In genomic region chr7:55928649-55929048, GRCm38 (mm10) we compare ENCODE assay signal across 26 mouse cellular contexts. TPM values are rescaled to one million over a fixed set of nuclear protein-coding genes. Genes with fewer than 3 reads are reported as not detected.
DNase-seq lines count a peak whose midpoint lies in the region; ATAC-seq and TF ChIP-seq lines count a peak whose summit lies in the region.
"Had no signal": no experiment of that assay in that cellular context is flagged by ENCODE, and none has a peak within 500 bp of the region (broad histone marks: within the 10 kb centered on the region; RNA-seq: fewer than 3 reads in every experiment).

No protein-coding gene starts in this region.

- no peak for TF ChIP-seq RAD21 in CH12.LX (IDR thresholded peaks at IDR 0.05; ENCODE audit: low read depth, low read length)

- DNase-seq in kidney, postnatal 0 days (ENCODE audit: low spot score) = peak; percentile 19
- no peak for DNase-seq in kidney, adult 18-20 months
- DNase-seq in CH12.LX (ENCODE audit: extremely low read depth) = peak; percentile 17
- DNase-seq in midbrain, embryonic 11.5 days (ENCODE audit: low spot score, missing footprints) = no peak
- DNase-seq: cerebellum, adult 2 months; cerebellum, postnatal 14 days; forebrain, postnatal 0 days; heart, postnatal 10 days; layer of hippocampus, adult 9-11 months; lung, postnatal 36 days; midbrain, embryonic 14.5 days; right cerebral cortex, postnatal 25 days had no signal

- whole genome bisulfite sequencing in heart, embryonic 12.5 days = 70% methylated on average over 2 of the region's 2 CpGs
- WGBS in heart, embryonic 11.5 days (ENCODE audit: insufficient replicate concordance) = 68% methylated on average over 2 of the region's 2 CpGs
- 63% methylated on average over 2 of the region's 2 CpGs for WGBS in kidney, postnatal 0 days
- WGBS in midbrain, embryonic 11.5 days = 89% methylated on average over 2 of the region's 2 CpGs

- no peak overlapping the region for H3K4me3 ChIP-seq in heart, embryonic 12.5 days
- H3K4me3 ChIP-seq in heart, embryonic 11.5 days (ENCODE audit: low read depth, low read length) = no peak overlapping the region
- no peak overlapping the region for H3K4me3 ChIP-seq in kidney, postnatal 0 days (replicated peaks; ENCODE audit: low read depth, low read length)
- no peak overlapping the region for H3K4me3 ChIP-seq in CH12.LX (replicated peaks in 1 of 3; ENCODE audit: low read depth in 2 of 3, low read length in 2 of 3, poor library complexity in 1 of 3)
- H3K4me3 ChIP-seq in midbrain, embryonic 11.5 days (ENCODE audit: low read depth, low read length) = no peak overlapping the region
- H3K4me3 ChIP-seq: embryonic facial prominence, embryonic 10.5 days; embryonic facial prominence, embryonic 15.5 days; forebrain, embryonic 12.5 days; heart, embryonic 10.5 days; hindbrain, embryonic 10.5 days; hindbrain, embryonic 15.5 days; limb, embryonic 12.5 days; neural tube, embryonic 15.5 days; stomach, embryonic 15.5 days had no signal

- H3K79me2 ChIP-seq in CH12.LX (replicated peaks; ENCODE audit: control insufficient read depth, extremely low read depth, insufficient read depth, poor library complexity, severe bottlenecking) = no peaks in the 10 kb centered on the region

- in situ Hi-C loops in CH12.LX (cut with MboI; ENCODE audit: low pct_ligation_motif_present, low pct_unique_long_range_greater_than_20kb, low sequenced_read_pairs) = no loop called here

- H3K9ac ChIP-seq in heart, embryonic 12.5 days = no peak overlapping the region
- no peak overlapping the region for H3K9ac ChIP-seq in heart, embryonic 11.5 days (ENCODE audit: low read depth, low read length)
- no peak overlapping the region for H3K9ac ChIP-seq in kidney, postnatal 0 days (ENCODE audit: low read depth, low read length)
- no peak overlapping the region for H3K9ac ChIP-seq in CH12.LX (ENCODE audit: insufficient read depth, low read depth)
- no peak overlapping the region for H3K9ac ChIP-seq in midbrain, embryonic 11.5 days (ENCODE audit: low read length)
- H3K9ac ChIP-seq: embryonic facial prominence, embryonic 15.5 days; forebrain, embryonic 12.5 days; forebrain, postnatal 0 days; hindbrain, embryonic 15.5 days; limb, embryonic 12.5 days; neural tube, embryonic 15.5 days; stomach, embryonic 15.5 days had no signal

- no peaks in the 10 kb centered on the region for H3K27me3 ChIP-seq in heart, embryonic 12.5 days (replicated peaks)
- no peaks in the 10 kb centered on the region for H3K27me3 ChIP-seq in heart, embryonic 11.5 days (ENCODE audit: control insufficient read depth, insufficient read depth, low read length)
- H3K27me3 ChIP-seq in kidney, postnatal 0 days (ENCODE audit: insufficient read depth, low read length) = no peaks in the 10 kb centered on the region
- H3K27me3 ChIP-seq in CH12.LX (replicated peaks) = no peaks in the 10 kb centered on the region
- H3K27me3 ChIP-seq in midbrain, embryonic 11.5 days (ENCODE audit: control insufficient read depth, insufficient read depth, low read length) = no peaks in the 10 kb centered on the region
- H3K27me3 ChIP-seq: embryonic facial prominence, embryonic 15.5 days; forebrain, embryonic 12.5 days; hindbrain, embryonic 15.5 days; limb, embryonic 12.5 days; neural tube, embryonic 15.5 days; stomach, embryonic 15.5 days had no signal

- TF ChIP-seq CTCF in kidney, postnatal 0 days (IDR thresholded peaks at IDR 0.05; ENCODE audit: low read depth) = no peak
- TF ChIP-seq CTCF in CH12.LX (conservative IDR thresholded peaks at IDR 0.05 in 1 of 2, IDR thresholded peaks at IDR 0.05 in 1 of 2; ENCODE audit: low read depth in 2 of 2, low read length in 2 of 2) = no peak

- TF ChIP-seq EP300 in CH12.LX (IDR thresholded peaks at IDR 0.05; ENCODE audit: low read length) = no peak

- peak; percentile 29; the same call in 1 of the 2 replicates for ATAC-seq in heart, embryonic 12.5 days (ENCODE audit: insufficient number of reproducible peaks, low FRiP score)
- no peak for ATAC-seq in heart, embryonic 11.5 days (replicated peaks; ENCODE audit: insufficient number of reproducible peaks, low FRiP score, low TSS enrichment)
- no peak for ATAC-seq in kidney, postnatal 0 days (replicated peaks; ENCODE audit: low FRiP score, low read depth)
- peak; percentile 76 for ATAC-seq in megakaryocyte, adult 5-6 weeks (ENCODE audit: poor library complexity, severe bottlenecking)
- ATAC-seq in midbrain, embryonic 11.5 days (ENCODE audit: low FRiP score) = no peak
- ATAC-seq: CD4-positive, CD25-positive, alpha-beta regulatory T cell, adult 4 months; forebrain, postnatal 0 days had no signal

- TF ChIP-seq POLR2A in CH12.LX (IDR thresholded peaks at IDR 0.05; ENCODE audit: low read depth, low read length) = no peak

- no peak overlapping the region for H3K4me2 ChIP-seq in heart, embryonic 12.5 days
- no peak overlapping the region for H3K4me2 ChIP-seq in heart, embryonic 11.5 days
- H3K4me2 ChIP-seq in kidney, postnatal 0 days (ENCODE audit: low read length) = no peak overlapping the region
- H3K4me2 ChIP-seq in CH12.LX (ENCODE audit: insufficient read depth, low read depth, poor library complexity, severe bottlenecking) = no peak overlapping the region
- H3K4me2 ChIP-seq in midbrain, embryonic 11.5 days = no peak overlapping the region
- H3K4me2 ChIP-seq: embryonic facial prominence, embryonic 15.5 days; forebrain, embryonic 12.5 days; hindbrain, embryonic 15.5 days; limb, embryonic 12.5 days; liver, embryonic 11.5 days; neural tube, embryonic 15.5 days; stomach, embryonic 15.5 days had no signal

- no peak overlapping the region for H3K27ac ChIP-seq in heart, embryonic 12.5 days (ENCODE audit: poor library complexity, severe bottlenecking)
- no peak overlapping the region for H3K27ac ChIP-seq in heart, embryonic 11.5 days (ENCODE audit: low read depth, low read length)
- no peak overlapping the region for H3K27ac ChIP-seq in kidney, postnatal 0 days
- no peak overlapping the region for H3K27ac ChIP-seq in CH12.LX (ENCODE audit: insufficient read depth, low read depth)
- H3K27ac ChIP-seq in midbrain, embryonic 11.5 days (ENCODE audit: low read depth, low read length) = no peak overlapping the region
- H3K27ac ChIP-seq: embryonic facial prominence, embryonic 10.5 days; embryonic facial prominence, embryonic 15.5 days; forebrain, embryonic 12.5 days; heart, embryonic 10.5 days; hindbrain, embryonic 10.5 days; hindbrain, embryonic 15.5 days; limb, embryonic 12.5 days; neural tube, embryonic 15.5 days; stomach, embryonic 15.5 days had no signal

- dilution Hi-C loops in CH12.LX (cut with MboI; ENCODE audit: extremely low pct_ligation_motif_present, extremely low pct_unique_long_range_greater_than_20kb, low sequenced_read_pairs) = no loop called here

- H3K36me3 ChIP-seq in heart, embryonic 12.5 days = peaks cover 62% of the 10 kb centered on the region
- peaks cover 16% of the 10 kb centered on the region for H3K36me3 ChIP-seq in heart, embryonic 11.5 days (ENCODE audit: control insufficient read depth, insufficient read depth, low read length)
- peaks cover 30% of the 10 kb centered on the region for H3K36me3 ChIP-seq in kidney, postnatal 0 days (ENCODE audit: insufficient read depth, low read length)
- peaks cover 19 to 70% of the 10 kb centered on the region in 2 experiments for H3K36me3 ChIP-seq in CH12.LX (replicated peaks in 1 of 2; ENCODE audit: control insufficient read depth in 1 of 2, insufficient read depth in 1 of 2, low read length in 1 of 2)
- peaks cover 11% of the 10 kb centered on the region; the same call in 1 of the 2 replicates for H3K36me3 ChIP-seq in midbrain, embryonic 11.5 days (ENCODE audit: control insufficient read depth, insufficient read depth, low read length)

- no peaks in the 10 kb centered on the region for H3K9me3 ChIP-seq in heart, embryonic 12.5 days (replicated peaks)
- H3K9me3 ChIP-seq in heart, embryonic 11.5 days (replicated peaks; ENCODE audit: control insufficient read depth, low read length) = no peaks in the 10 kb centered on the region
- H3K9me3 ChIP-seq in kidney, postnatal 0 days (replicated peaks; ENCODE audit: low read length) = no peaks in the 10 kb centered on the region
- no peaks in the 10 kb centered on the region for H3K9me3 ChIP-seq in CH12.LX (replicated peaks; ENCODE audit: low read length)
- no peaks in the 10 kb centered on the region for H3K9me3 ChIP-seq in midbrain, embryonic 11.5 days (ENCODE audit: control insufficient read depth, low read length)
- H3K9me3 ChIP-seq: embryonic facial prominence, embryonic 10.5 days; embryonic facial prominence, embryonic 15.5 days; forebrain, embryonic 12.5 days; heart, embryonic 10.5 days; hindbrain, embryonic 10.5 days; hindbrain, embryonic 15.5 days; limb, embryonic 12.5 days; neural tube, embryonic 15.5 days; stomach, embryonic 15.5 days had no signal

- no peaks in the 10 kb centered on the region for H3K4me1 ChIP-seq in heart, embryonic 12.5 days (replicated peaks)
- H3K4me1 ChIP-seq in heart, embryonic 11.5 days (ENCODE audit: control insufficient read depth, insufficient read depth, low read length) = no peaks in the 10 kb centered on the region
- H3K4me1 ChIP-seq in kidney, postnatal 0 days (replicated peaks; ENCODE audit: insufficient read depth, low read length) = no peaks in the 10 kb centered on the region
- peaks cover 0 to 4% of the 10 kb centered on the region in 2 experiments; a peak in 1 of 4 replicates for H3K4me1 ChIP-seq in CH12.LX (ENCODE audit: control insufficient read depth in 1 of 2, insufficient read depth in 2 of 2)
- H3K4me1 ChIP-seq in midbrain, embryonic 11.5 days (ENCODE audit: control insufficient read depth, insufficient read depth, low read length) = no peaks in the 10 kb centered on the region
- H3K4me1 ChIP-seq: embryonic facial prominence, embryonic 10.5 days; embryonic facial prominence, embryonic 15.5 days; forebrain, embryonic 12.5 days; heart, embryonic 10.5 days; hindbrain, embryonic 10.5 days; hindbrain, embryonic 15.5 days; limb, embryonic 12.5 days; neural tube, embryonic 15.5 days; stomach, embryonic 15.5 days had no signal

TF ChIP-seq in CH12.LX, 34 proteins besides CTCF, POLR2A, EP300 and RAD21 (continues in another document):
- TF ChIP-seq RCOR1 (conservative IDR thresholded peaks at IDR 0.05; ENCODE audit: low read depth, low read length) (no peak), USF1 (IDR thresholded peaks at IDR 0.05; ENCODE audit: low read depth, low read length) (no peak), USF2 (conservative IDR thresholded peaks at IDR 0.05; ENCODE audit: low read depth, low read length) (no peak), MYC (IDR thresholded peaks at IDR 0.05; ENCODE audit: low read depth, low read length) (no peak), ZMIZ1 (IDR thresholded peaks at IDR 0.05; ENCODE audit: low read depth, low read length) (no peak)

RNA-seq across cellular contexts. Expression of gene Nipa2, which starts 33.6 kb away (rescaled TPM):
- 48.0 and 53.4 TPM in 2 replicates for polyA plus RNA-seq in heart, embryonic 12.5 days (2016; fragmentation: Nextera tagmentation; extraction: Ambion mirVana)
- 41.1 and 47.9 TPM in 2 replicates for polyA plus RNA-seq in heart, embryonic 11.5 days (2014; fragmentation: Nextera tagmentation; extraction: Ambion mirVana)
- 41.6 and 43.4 TPM in 2 replicates for polyA plus RNA-seq in kidney, postnatal 0 days (2015; fragmentation: Nextera tagmentation; extraction: Ambion mirVana)
- total RNA-seq in CH12.LX (2012; rRNA removed) (24.4 and 34.0 TPM in 2 replicates), CH12.LX (2014; rRNA removed) (50.4 and 61.4 TPM in 2 replicates)
- polyA plus RNA-seq in CH12.LX (2012; ENCODE audit: insufficient read length, low read depth) = 44.0 and 45.2 TPM in 2 replicates
- total RNA-seq in megakaryocyte, adult 5-6 weeks (2015) = 72.2 and 73.9 TPM in 2 replicates
- total RNA-seq in megakaryocyte, adult 5-6 weeks (2017) = 46.5 and 48.2 TPM in 2 replicates
- polyA plus RNA-seq in midbrain, embryonic 11.5 days (2014; fragmentation: Nextera tagmentation; extraction: Ambion mirVana) = 44.8 and 48.0 TPM in 2 replicates

Comparison
In these comparisons a context has a peak if more than half of its experiments do, and no peak if none do; other contexts are left out.
1. ATAC-seq: peak in heart, embryonic 12.5 days (single experiment) and megakaryocyte, adult 5-6 weeks (single experiment); none in heart, embryonic 11.5 days (single experiment), kidney, postnatal 0 days (single experiment) and midbrain, embryonic 11.5 days (single experiment).
2. DNase-seq: peak in kidney, postnatal 0 days (single experiment) and CH12.LX (single experiment); none in kidney, adult 18-20 months (single experiment) and midbrain, embryonic 11.5 days (single experiment).